Mouse (Mus musculus) E14TG2a.4 (cell line): Measurements from ENCODE around the gene Olfm2.

ENCODE experiments used
- CTCF ChIP-seq: conservative IDR thresholded peaks from 2 replicates; pipeline ENCODE4 v1.5.1; 2014; ENCODE audit warnings: low read length
- NANOG ChIP-seq: IDR thresholded peaks from 2 replicates; pipeline ENCODE4 v1.6.1; 2014; ENCODE audit warnings: borderline replicate concordance, low read length, mixed read lengths
- POU5F1 ChIP-seq: IDR thresholded peaks from 2 replicates; pipeline ENCODE4 v1.6.1; 2014; ENCODE audit warnings: low read length, borderline replicate concordance

GRCm38 (mm10) chr9:20763099-20763498 is 16.9 kb upstream of the Olfm2 start:
- TF ChIP-seq POU5F1 (no peak), CTCF (no peak), NANOG (no peak)
